Mouse (Mus musculus): Measurements from ENCODE around the gene Nup155. TPM values are rescaled to one million over a fixed set of nuclear protein-coding genes. Genes with fewer than 3 reads are reported as not detected.

Nup155 gene
- polyA plus RNA-seq (2015; fragmentation: Illumina TruSeq; extraction: RNeasy Lipid Tissue Mini Kit (QIAGEN cat#74804); ENCODE audit: insufficient read depth, low replicate concordance): 35.2 TPM

GRCm38 (mm10) chr15:8108966-8109743, at the start of gene Nup155:
TSS of gene Nup155 (plus strand) at chr15:8109273.

GRCm38 (mm10) chr15:8098774-8099749, 10.0 kb upstream of the Nup155 start, which contains the start of gene Wdr70:
TSS of gene Wdr70 (minus strand) at chr15:8099209.

GRCm38 (mm10) chr15:8168591-8169265, 59.7 kb downstream of the Nup155 start, which contains the start of gene Cplane1:
TSS of gene Cplane1 (plus strand) at chr15:8169106.

Other genes starting within 250 kb of the Nup155 start
- gene Wdr70, start 10.1 kb upstream of the Nup155 start, polyA plus RNA-seq (2015; fragmentation: Illumina TruSeq; extraction: RNeasy Lipid Tissue Mini Kit (QIAGEN cat#74804); ENCODE audit: insufficient read depth, low replicate concordance): 39.5 TPM
- gene Cplane1, start 59.8 kb downstream of the Nup155 start, polyA plus RNA-seq (2015; fragmentation: Illumina TruSeq; extraction: RNeasy Lipid Tissue Mini Kit (QIAGEN cat#74804); ENCODE audit: insufficient read depth, low replicate concordance): 9.4 TPM